Mouse (Mus musculus): ENCODE measurements around the gene Trmt44. TPM values are rescaled to one million over a fixed set of nuclear protein-coding genes. Genes with fewer than 3 reads are reported as not detected.

Trmt44 gene
- total and polyA plus RNA-seq, 3 experiments: 14.3 to 16.6 TPM; not detected in 1

DNA sequence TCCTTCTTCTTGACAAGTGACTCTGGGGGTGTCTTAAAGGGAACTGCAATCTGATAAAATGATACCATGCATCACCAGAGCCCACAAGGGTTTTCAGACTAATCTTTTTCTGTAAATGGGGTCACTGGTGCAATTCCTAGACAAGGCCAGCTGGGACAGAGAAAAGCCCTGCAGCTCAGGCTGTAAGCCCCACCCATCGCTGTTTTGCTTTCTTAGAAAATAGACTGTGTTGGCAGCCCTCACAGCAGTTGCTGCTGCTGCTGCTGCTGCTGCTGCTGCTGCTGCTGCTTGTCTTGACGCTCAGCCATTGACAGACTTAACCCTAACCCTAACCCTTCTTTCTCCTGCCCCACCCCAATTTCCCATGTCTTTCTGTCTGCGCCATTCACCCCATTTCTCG lies 35.3 kb downstream of the Trmt44 start (continued):
- no peak for TF ChIP-seq UBTF (IDR thresholded peaks at IDR 0.05; ENCODE audit: borderline replicate concordance, insufficient read depth, low read depth, low read length)
- TF ChIP-seq MEF2A (IDR thresholded peaks at IDR 0.05; ENCODE audit: extremely low read depth, insufficient replicate concordance, low read depth, low read length, poor library complexity, severe bottlenecking): no peak
- TF ChIP-seq NRF1 (IDR thresholded peaks at IDR 0.05; ENCODE audit: insufficient read depth, low read depth, low read length, poor library complexity, severe bottlenecking): no peak

DNA sequence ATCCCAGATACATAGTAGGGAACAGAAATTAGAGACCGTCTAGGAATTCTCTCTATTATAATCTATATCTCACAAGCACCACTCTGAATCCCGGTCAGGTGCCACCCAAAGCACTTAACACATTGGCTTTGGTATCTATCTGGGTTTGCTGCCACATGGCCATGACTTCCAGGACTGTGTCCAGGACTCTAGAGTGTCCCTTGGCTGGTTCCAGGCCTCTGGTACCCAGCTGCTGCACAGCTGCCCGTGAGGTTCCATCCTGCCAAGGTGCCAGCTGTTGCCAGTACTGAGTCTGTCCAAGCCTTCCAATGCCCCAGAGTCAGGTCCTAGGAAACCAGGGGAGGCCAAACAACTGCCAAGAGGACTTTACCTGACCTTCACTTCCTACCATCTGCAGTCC lies 36.8 kb downstream of the Trmt44 start:
- Histone ChIP-seq H3K4me1 (ENCODE audit: control insufficient read depth in 1 of 2, insufficient read depth in 2 of 2, low read length in 2 of 2) (no peaks in the 10 kb centered on the region), H3K79me2 (ENCODE audit: control insufficient read depth, insufficient read depth, low read length, poor library complexity) (no peaks in the 10 kb centered on the region), H3K9me3 (replicated peaks; ENCODE audit: insufficient read depth, low read length) (no peaks in the 10 kb centered on the region), H3K27ac (ENCODE audit: control insufficient read depth, low read depth, low read length) (no peak overlapping the region), H3K4me3 (ENCODE audit: control insufficient read depth in 1 of 2, insufficient read depth in 1 of 2, low read depth in 2 of 2, low read length in 2 of 2) (no peak overlapping the region), H3K9ac (ENCODE audit: control insufficient read depth, low read depth, low read length, poor library complexity, severe bottlenecking) (no peak overlapping the region), H3K27me3 (ENCODE audit: control insufficient read depth in 1 of 2, insufficient read depth in 2 of 2, low read length in 2 of 2) (no peaks in the 10 kb centered on the region), H3K36me3 (ENCODE audit: control insufficient read depth in 1 of 2, insufficient read depth in 2 of 2, low read length in 2 of 2) (no peaks in the 10 kb centered on the region)
- DNase-seq (ENCODE audit: low read depth, low spot score): no peak
- TF ChIP-seq CHD2 (IDR thresholded peaks at IDR 0.05; ENCODE audit: low read length) (no peak), BHLHE40 (IDR thresholded peaks at IDR 0.05; ENCODE audit: borderline replicate concordance, low read depth, low read length) (no peak), ZKSCAN1 (IDR thresholded peaks at IDR 0.05; ENCODE audit: low read depth, low read length) (no peak), RAD21 (IDR thresholded peaks at IDR 0.05; ENCODE audit: low read depth, low read length) (no peak), RCOR1 (IDR thresholded peaks at IDR 0.05; ENCODE audit: low read depth, low read length) (no peak), KAT2A (conservative IDR thresholded peaks at IDR 0.05; ENCODE audit: low read depth, low read length) (no peak), TCF12 (IDR thresholded peaks at IDR 0.05; ENCODE audit: low read depth, low read length) (no peak), EP300 (IDR thresholded peaks at IDR 0.05; ENCODE audit: low read depth in 1 of 2, low read length in 2 of 2) (no peak), TBP (IDR thresholded peaks at IDR 0.05; ENCODE audit: low read depth, low read length) (no peak), POLR2A (IDR thresholded peaks at IDR 0.05; ENCODE audit: control insufficient read depth in 1 of 2, insufficient read depth in 1 of 2, low read depth in 1 of 2, low read length in 2 of 2, poor library complexity in 1 of 2) (no peak), HCFC1 (IDR thresholded peaks at IDR 0.05; ENCODE audit: low read depth, low read length) (no peak), USF2 (IDR thresholded peaks at IDR 0.05; ENCODE audit: borderline replicate concordance in 1 of 2, insufficient read depth in 1 of 2, low read depth in 1 of 2, low read length in 2 of 2) (no peak), MAFK (IDR thresholded peaks at IDR 0.05; ENCODE audit: borderline replicate concordance, low read depth, low read length) (no peak), MAZ (IDR thresholded peaks at IDR 0.05; ENCODE audit: low read depth, low read length) (no peak)

DNA sequence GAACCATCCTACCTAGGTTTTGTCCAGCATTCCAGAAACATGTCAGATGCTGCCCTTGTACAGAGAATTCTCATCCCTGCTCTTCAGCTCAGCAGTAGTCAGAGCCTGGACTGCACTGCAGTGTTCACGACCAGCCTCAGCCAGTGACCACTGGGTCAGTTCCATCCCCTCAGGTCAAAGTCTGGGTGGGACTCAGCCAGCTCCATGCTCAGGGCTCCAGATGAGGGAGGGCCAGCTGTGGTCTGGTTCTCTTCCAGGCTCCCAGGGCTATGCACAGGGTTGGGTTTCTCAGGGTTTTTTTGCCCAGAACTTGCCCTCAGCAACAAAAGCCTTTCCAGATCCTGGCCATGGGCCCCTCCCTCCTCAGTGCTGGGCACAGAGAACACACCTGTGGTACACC lies 37.4 kb downstream of the Trmt44 start:
- Histone ChIP-seq H3K9ac (ENCODE audit: control insufficient read depth, low read depth, low read length, poor library complexity, severe bottlenecking) (no peak overlapping the region), H3K27ac (ENCODE audit: control insufficient read depth, low read depth, low read length) (no peak overlapping the region), H3K9me3 (replicated peaks; ENCODE audit: insufficient read depth, low read length) (no peaks in the 10 kb centered on the region), H3K79me2 (ENCODE audit: control insufficient read depth, insufficient read depth, low read length, poor library complexity) (no peaks in the 10 kb centered on the region), H3K4me1 (ENCODE audit: control insufficient read depth in 1 of 2, insufficient read depth in 2 of 2, low read length in 2 of 2) (no peaks in the 10 kb centered on the region), H3K27me3 (ENCODE audit: control insufficient read depth in 1 of 2, insufficient read depth in 2 of 2, low read length in 2 of 2) (no peaks in the 10 kb centered on the region), H3K36me3 (ENCODE audit: control insufficient read depth in 1 of 2, insufficient read depth in 2 of 2, low read length in 2 of 2) (no peaks in the 10 kb centered on the region), H3K4me3 (ENCODE audit: control insufficient read depth in 1 of 2, insufficient read depth in 1 of 2, low read depth in 2 of 2, low read length in 2 of 2) (no peak overlapping the region)
- TF ChIP-seq MXI1 (IDR thresholded peaks at IDR 0.05; ENCODE audit: low read depth, low read length): no peak
- no peak for TF ChIP-seq UBTF (IDR thresholded peaks at IDR 0.05; ENCODE audit: borderline replicate concordance, insufficient read depth, low read depth, low read length)
- no peak for TF ChIP-seq RCOR1 (IDR thresholded peaks at IDR 0.05; ENCODE audit: low read depth, low read length)
- TF ChIP-seq ZKSCAN1 (IDR thresholded peaks at IDR 0.05; ENCODE audit: low read depth, low read length): no peak
- no peak for TF ChIP-seq CHD1 (IDR thresholded peaks at IDR 0.05; ENCODE audit: low read depth, low read length)
- no peak for TF ChIP-seq TCF12 (IDR thresholded peaks at IDR 0.05; ENCODE audit: low read depth, low read length)
- TF ChIP-seq TBP (IDR thresholded peaks at IDR 0.05; ENCODE audit: low read depth, low read length): no peak
- TF ChIP-seq SIN3A (IDR thresholded peaks at IDR 0.05; ENCODE audit: low read length): no peak
- TF ChIP-seq ETS1 (IDR thresholded peaks at IDR 0.05; ENCODE audit: low read depth, low read length): no peak
- TF ChIP-seq GABPA (IDR thresholded peaks at IDR 0.05; ENCODE audit: low read depth, low read length): no peak
- no peak for TF ChIP-seq USF2 (IDR thresholded peaks at IDR 0.05; ENCODE audit: borderline replicate concordance in 1 of 2, insufficient read depth in 1 of 2, low read depth in 1 of 2, low read length in 2 of 2)
- TF ChIP-seq HCFC1 (IDR thresholded peaks at IDR 0.05; ENCODE audit: low read depth, low read length): no peak
- TF ChIP-seq TAL1 (IDR thresholded peaks at IDR 0.05; ENCODE audit: low read length): no peak
- TF ChIP-seq GATA1 (IDR thresholded peaks at IDR 0.05; ENCODE audit: low read depth, low read length): no peak
- no peak for TF ChIP-seq SMC3 (IDR thresholded peaks at IDR 0.05; ENCODE audit: low read depth, low read length)
- no peak for TF ChIP-seq NELFE (IDR thresholded peaks at IDR 0.05; ENCODE audit: low read depth, low read length)
- no peak for TF ChIP-seq ZC3H11A (IDR thresholded peaks at IDR 0.05; ENCODE audit: low read depth, low read length)
- no peak for TF ChIP-seq RAD21 (IDR thresholded peaks at IDR 0.05; ENCODE audit: low read depth, low read length)
- no peak for DNase-seq (ENCODE audit: low read depth, low spot score)

All from MEL (cell line).